Mouse (Mus musculus) megakaryocyte-erythroid progenitor cell, adult 5-6 weeks (primary cell): ENCODE results near the gene Atp6v1e2. TPM values are rescaled to one million over a fixed set of nuclear protein-coding genes. Genes with fewer than 3 reads are reported as not detected.

Experiments used
- ATAC-seq: replicated peaks from 2 replicates; pipeline ENCODE4 v1.8.0; 2016; ENCODE audit warnings: mild to moderate bottlenecking, inconsistent platforms; ENCODE audit not compliant: severe bottlenecking, poor library complexity, low FRiP score, low TSS enrichment
- total RNA-seq, 2 experiments: library from RNA; stranded (forward) in 1 of 2; stranded (reverse) in 1 of 2; fragments of 200-1000, 215-1000 nt in 1 of 2; fragments of >200 nt in 1 of 2; fragmentation: Nextera tagmentation in 1 of 2; gene quantifications; 2 replicates each; pipeline ENCODE4 v1.2.3; 2014 to 2017

Gene Atp6v1e2
- total RNA-seq, 2 experiments from 2014 or later = not detected

DNA sequence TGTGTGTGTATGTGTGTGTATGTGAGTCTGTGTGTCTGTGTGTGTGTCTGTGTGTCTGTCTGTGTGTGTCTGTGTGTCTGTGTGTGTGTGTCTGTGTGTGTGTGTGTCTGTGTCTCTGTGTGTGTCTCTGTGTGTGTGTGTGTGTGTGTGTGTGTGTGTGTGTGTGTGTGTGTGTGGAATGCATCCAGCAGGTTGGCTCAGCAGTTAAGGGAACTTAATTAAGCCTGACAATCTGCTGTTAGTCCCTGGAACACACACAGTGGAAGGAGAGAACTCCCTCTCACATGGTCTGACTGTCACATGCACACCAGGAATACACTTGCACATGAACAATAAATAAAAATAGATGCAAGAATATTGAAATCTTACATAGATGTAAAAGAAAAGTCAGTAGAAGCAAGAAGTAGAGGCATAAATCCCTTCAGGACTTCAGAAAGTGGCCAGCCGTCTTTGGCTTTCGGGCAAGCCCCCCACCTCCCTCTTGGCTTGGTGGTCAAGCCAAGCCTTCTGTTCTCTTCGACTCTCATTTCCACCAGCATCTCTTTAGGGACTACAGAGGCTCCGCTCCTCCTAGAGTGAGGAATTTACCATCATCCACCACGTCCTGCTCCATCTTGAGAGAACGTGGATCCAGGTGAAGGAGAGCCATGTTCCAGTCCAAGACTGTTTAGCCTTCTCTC, 50.1 kb downstream of the Atp6v1e2 start:
- ATAC-seq = no peak

DNA sequence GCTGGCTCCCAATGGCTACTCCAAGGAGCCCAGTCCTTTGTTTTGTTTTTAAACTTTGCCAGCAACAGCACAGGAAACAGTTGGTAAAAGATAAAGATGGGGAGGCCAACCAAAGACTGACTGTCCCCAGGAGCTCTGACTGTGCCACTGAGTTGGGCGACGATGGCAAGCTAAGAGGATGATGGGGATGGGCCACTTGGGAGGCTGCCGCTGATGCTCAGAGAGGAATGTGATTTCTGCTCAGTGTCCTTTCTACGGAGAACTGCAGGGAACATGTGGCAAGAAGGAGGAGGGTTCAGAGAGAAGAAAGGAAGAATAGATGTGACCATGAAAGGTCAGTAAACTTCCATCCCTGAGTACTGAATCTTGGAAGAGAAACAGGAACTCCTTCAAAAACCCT, 52.5 kb downstream of the Atp6v1e2 start:
- no peak for ATAC-seq

Other genes with a start within 250 kb of the Atp6v1e2 start
- gene Epas1, start 194.2 kb downstream of the Atp6v1e2 start, total RNA-seq (2014; fragmentation: Nextera tagmentation) = not detected in 2 replicates
- gene Epas1, start 194.2 kb downstream of the Atp6v1e2 start, total RNA-seq (2017) = not detected in 2 replicates
- gene Tmem247, start 30.5 kb downstream of the Atp6v1e2 start, total RNA-seq (2014; fragmentation: Nextera tagmentation) = not detected in 2 replicates
- gene Tmem247, start 30.5 kb downstream of the Atp6v1e2 start, total RNA-seq (2017) = not detected in 2 replicates
- gene Rhoq, start 15.2 kb upstream of the Atp6v1e2 start, total RNA-seq (2014; fragmentation: Nextera tagmentation) = 0.13 and 2.8 TPM in 2 replicates
- 1.5 and 2.9 TPM in 2 replicates for gene Rhoq, start 15.2 kb upstream of the Atp6v1e2 start, total RNA-seq (2017)
- 10.4 and 14.6 TPM in 2 replicates for gene Pigf, start 77.5 kb upstream of the Atp6v1e2 start, total RNA-seq (2014; fragmentation: Nextera tagmentation)
- 19.0 and 24.5 TPM in 2 replicates for gene Pigf, start 77.5 kb upstream of the Atp6v1e2 start, total RNA-seq (2017)
- gene Cript, start 77.7 kb upstream of the Atp6v1e2 start, total RNA-seq (2014; fragmentation: Nextera tagmentation) = 32.6 and 74.8 TPM in 2 replicates
- 64.3 and 66.2 TPM in 2 replicates for gene Cript, start 77.7 kb upstream of the Atp6v1e2 start, total RNA-seq (2017)
- 6.0 and 8.1 TPM in 2 replicates for gene Socs5, start 159.8 kb upstream of the Atp6v1e2 start, total RNA-seq (2014; fragmentation: Nextera tagmentation)
- gene Socs5, start 159.8 kb upstream of the Atp6v1e2 start, total RNA-seq (2017) = 5.0 and 13.8 TPM in 2 replicates